Mouse (Mus musculus) skeletal muscle tissue, adult 2 months (tissue): ENCODE measurements around the gene Stim2.

Experiments
- DNase-seq: peaks from one replicate; pipeline ENCODE4 v3.0.0-alpha.2; 2012; ENCODE audit warnings: low read depth, low spot score

The Stim2 gene

GRCm38 (mm10) chr5:53994576-53994975, 3.7 kb upstream of the Stim2 start:
- DNase-seq: no peak

DNA sequence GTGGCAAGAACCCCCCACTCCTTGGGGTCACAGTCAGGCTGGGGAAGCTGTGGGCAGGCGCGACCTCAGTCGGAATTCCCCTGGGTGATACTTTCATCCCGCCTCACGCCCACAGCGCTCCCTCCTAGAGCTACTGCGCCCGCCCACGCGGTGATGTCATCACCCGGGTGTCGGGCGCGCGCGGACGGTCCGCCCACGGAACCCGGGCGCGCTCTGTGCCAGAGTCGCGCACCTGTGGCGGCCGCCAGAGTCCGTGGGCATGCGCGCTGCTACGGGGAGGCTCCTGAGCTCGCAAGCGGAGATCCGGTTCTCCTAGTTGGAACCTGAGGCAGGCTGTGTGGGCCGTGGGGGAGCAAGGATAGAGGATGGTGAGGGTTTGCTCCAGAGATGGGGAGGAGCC, 3.0 kb upstream of the Stim2 start:
- DNase-seq: peak; percentile 72

- DNase-seq: no peak
Observed at GRCm38 (mm10) chr5:53996822-53997221, 1.5 kb upstream of the Stim2 start.

GRCm38 (mm10) chr5:53998743-53999460, 603 bp downstream of the Stim2 start:
- peak; percentile 66 for DNase-seq

GRCm38 (mm10) chr5:53999461-53999770, 1.1 kb downstream of the Stim2 start:
- no peak for DNase-seq

DNA sequence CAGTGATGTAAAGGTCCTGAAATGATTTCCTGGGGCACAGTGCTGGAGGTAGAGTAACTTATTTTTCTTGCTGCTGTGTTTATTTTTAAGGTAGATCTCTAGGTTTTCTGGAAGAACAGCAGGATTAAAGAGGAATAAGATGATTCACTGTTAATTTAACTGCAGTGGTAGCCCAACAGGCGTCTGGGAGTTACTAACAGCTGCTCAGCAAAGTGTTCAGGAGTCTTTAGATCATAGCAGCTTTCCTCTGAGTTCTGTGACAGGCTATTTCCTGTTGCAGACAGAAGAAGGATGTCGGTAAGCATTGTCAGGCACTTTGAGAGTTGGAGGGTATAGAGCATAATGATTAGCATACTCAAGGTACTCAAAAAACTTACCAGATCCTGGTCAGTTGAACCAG, 1.5 kb downstream of the Stim2 start:
- no peak for DNase-seq

DNA sequence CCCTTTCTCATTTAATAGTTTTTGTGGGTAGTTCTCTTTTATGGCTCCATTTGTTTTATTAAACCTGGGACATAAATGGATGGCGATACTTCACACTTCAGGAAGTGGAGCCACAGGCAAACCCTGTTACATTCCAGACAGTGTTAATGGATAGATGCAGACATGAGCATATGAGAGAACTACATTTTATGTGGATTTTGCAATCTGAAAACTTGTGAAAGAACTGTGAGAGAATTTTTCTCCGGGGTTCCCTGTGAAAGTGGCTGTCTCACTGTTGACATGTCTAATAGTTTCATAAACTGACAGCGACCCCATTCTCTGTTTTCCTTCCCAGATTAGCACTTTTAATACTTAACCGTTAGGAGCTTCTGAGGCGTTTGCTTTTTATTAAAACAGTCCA, 2.7 kb downstream of the Stim2 start:
- no peak for DNase-seq

DNA sequence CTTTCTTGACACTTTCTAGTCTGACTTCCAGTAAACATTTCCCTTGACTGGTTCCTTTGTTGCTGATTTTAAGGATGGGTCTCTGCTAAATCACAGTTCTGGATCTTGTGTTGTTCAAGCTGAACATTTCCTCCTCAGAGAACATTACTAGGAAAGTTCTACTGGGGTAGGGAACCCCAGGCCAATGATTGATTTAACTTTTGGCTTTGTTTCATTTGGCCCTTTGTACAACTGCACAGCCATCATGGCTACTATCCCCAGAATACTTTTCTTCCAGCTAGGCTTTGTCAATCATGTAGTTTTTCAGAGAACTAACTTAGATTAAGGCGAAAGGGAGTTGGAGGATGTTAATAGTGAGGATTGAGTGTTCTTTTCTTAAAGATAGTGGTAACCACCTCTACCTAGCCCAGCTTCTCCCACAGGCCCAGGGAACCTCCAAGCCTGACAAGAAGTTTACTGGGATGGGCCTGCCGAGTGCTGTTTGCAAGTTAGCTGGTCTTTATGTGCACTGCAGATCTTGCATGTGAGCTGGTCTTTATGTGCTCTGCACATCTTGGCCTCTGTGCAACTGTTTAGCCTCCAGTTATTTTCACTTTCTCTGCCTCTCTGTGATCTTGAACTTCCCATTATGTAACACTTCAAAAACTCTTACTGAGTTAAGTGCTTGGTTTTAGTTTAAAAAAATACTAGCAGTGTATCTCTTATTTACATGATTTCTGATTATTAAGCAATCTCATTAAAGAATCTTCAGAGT, 7.0 kb downstream of the Stim2 start:
- DNase-seq: no peak

DNA sequence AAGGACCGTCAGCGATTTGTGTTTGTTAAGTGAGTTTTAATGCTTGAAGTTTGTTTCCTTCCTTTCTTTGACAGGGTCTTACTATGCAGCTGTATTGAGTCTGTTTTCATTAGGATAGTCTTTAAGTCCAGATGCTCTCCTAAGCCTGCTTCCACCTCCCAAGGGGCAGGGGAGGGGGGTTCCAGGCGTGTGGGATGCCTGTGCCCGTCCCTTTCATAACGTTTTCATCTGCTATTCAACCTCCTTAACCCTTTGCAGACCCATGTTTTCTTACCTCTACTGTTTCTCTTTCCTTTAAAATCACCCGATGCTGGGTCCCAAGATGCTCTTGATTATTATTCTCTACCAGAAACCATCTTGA, 7.5 kb downstream of the Stim2 start:
- DNase-seq: no peak

DNA sequence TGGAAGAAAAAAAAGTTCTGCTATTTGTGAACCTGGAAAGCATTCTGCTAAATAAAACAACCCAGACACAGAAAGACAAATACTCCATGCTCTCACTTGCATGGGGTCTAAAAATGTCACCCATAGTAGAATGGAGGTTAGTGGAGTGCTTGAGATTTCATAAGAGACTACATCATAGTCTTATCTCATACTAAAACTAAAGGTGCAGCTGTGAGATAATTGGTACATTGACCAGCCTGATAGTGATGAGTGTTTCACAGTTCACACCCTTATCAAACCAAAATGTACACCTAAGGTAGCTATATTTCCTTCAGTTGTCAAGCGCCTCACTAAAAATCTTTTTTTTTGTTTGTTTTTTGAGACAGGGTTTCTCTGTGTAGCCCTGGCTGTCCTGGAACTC, 8.5 kb downstream of the Stim2 start:
- no peak for DNase-seq

GRCm38 (mm10) chr5:54007617-54008016, 9.3 kb downstream of the Stim2 start:
- no peak for DNase-seq

GRCm38 (mm10) chr5:54013271-54013670, 15.0 kb downstream of the Stim2 start:
- no peak for DNase-seq

GRCm38 (mm10) chr5:54017143-54017542, 18.8 kb downstream of the Stim2 start:
- no peak for DNase-seq

GRCm38 (mm10) chr5:54018856-54019255, 20.6 kb downstream of the Stim2 start:
- DNase-seq: no peak

GRCm38 (mm10) chr5:54019546-54019945, 21.2 kb downstream of the Stim2 start:
- no peak for DNase-seq

DNA sequence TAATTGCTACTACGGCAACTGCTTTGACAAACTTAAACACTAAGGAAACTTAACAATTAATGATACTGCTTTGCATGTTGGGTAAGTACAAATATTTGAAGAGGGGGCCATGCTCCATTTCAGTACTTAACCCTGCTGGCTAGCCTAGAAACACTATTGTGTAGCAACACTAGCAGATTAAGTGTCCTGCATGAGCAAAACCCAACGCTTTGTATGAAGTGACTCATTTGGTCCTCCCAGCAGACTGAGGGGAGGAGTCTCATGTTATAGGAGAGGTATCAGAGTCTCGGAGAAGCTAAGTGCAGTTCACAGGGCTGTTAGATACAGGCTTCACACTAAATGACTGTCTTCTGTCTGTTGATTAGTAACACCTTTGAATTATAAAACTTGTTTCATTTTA, 26.3 kb downstream of the Stim2 start:
- DNase-seq: no peak

- DNase-seq: no peak
Observed at GRCm38 (mm10) chr5:54025630-54026029, 27.3 kb downstream of the Stim2 start.

- DNase-seq: no peak
Observed at GRCm38 (mm10) chr5:54033217-54033616, 34.9 kb downstream of the Stim2 start.

DNA sequence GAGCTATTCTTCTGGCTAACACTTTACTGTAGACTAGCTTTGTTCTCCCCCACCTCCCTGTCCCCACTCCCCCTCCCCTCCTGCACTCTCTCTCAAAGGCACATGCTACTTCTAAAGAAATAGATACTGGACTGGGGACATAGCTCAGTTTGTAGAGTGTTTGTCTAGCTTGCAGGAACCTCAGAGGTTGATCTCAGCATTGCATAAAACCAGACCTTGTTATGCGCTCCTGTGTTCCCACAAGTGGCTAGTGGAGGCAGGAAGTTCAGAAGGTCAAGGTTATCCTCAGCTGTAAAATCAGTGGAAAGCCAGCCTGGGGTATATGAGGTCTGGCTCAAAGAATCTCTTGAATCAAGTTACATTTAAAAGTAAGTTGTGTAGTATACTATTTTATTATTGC, 36.4 kb downstream of the Stim2 start:
- DNase-seq: no peak

DNA sequence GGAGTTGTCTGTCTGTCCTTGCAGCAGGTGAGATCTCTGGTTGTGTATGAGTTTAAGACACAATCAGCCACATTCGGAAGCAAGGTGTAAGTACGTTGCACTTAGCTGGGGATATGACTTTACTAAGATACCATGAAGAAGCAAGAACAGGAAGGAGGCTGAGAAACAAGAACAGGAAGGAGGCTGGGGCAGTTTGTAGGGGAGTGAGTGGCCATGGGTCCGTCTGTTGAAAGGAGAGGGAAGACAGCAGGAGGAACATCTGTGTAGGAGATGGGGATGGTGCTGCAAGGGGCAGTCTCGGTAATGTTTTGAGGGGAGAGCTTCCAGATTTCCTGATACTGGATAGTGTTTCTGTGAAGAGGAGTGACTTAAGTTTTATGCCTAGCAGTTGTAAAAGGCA, 40.3 kb downstream of the Stim2 start:
- DNase-seq: no peak

DNA sequence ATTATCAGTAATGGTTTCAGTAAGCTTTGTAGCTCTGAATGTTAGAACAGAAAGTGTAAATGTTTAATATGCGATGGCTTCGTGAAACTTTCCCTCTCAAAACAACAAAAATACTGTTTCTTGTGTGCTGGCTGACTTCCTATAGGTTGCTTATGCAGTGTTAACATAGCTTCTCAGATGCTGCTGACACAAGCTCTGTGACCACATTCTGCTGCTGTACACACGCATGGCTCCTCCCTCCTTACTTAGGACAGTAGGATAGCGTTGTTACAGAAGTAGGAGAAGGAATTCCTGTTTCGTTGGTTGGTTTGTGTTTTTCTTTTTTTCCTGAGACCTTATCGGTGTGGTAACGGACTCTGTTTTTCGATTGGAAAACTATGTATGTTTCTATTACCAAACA, 42.2 kb downstream of the Stim2 start:
- no peak for DNase-seq

GRCm38 (mm10) chr5:54042013-54042412, 43.7 kb downstream of the Stim2 start:
- DNase-seq: no peak

DNA sequence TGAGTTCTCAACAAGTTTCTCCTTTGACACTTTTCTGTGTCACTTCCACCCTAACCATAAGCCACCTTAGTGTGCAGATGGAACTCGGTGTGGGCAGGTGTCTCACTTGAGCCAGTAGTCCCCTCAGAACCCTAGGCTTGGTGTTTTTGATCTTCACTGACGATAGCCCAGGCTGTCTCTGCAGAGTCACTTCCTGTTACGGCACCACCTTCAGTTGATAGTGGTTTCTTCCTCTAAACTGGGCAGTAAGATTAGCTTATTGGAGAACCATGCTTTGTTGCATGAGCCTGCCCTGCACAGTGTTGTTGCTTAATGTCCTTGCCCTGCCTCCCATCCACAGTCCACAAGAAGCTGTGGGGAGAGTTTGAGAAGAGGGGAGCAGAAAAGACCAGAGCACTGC, 47.2 kb downstream of the Stim2 start:
- DNase-seq: no peak

DNA sequence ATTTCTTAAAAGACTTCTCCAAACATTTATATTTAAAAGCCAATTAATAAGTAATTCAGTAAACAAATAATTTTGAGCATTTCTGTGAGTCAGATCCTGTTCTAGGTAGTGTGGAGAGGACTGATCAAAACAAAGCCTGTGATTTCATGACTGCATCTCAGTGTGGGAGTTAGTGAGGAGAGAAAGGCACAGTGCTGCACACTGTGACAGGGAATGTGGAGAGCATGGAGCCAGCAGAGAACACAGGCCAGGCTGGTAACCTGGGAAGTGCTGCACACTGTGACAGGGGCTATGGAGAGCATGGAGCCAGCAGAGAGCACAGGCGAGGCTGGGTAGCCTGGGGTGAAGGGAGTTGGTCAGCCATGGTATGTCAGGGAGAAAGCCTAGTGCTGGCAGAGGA, 48.1 kb downstream of the Stim2 start:
- DNase-seq: no peak
